Mouse (Mus musculus): ENCODE measurements around the gene Nudc.

Nudc gene

GRCm38 (mm10) chr4:133545272-133546231 lies at the start of gene Nudc:
TSS of gene Nudc (minus strand) at chr4:133545996.
- in situ Hi-C loops (cut with MboI; ENCODE audit: low sequenced_read_pairs): no loop called here

DNA sequence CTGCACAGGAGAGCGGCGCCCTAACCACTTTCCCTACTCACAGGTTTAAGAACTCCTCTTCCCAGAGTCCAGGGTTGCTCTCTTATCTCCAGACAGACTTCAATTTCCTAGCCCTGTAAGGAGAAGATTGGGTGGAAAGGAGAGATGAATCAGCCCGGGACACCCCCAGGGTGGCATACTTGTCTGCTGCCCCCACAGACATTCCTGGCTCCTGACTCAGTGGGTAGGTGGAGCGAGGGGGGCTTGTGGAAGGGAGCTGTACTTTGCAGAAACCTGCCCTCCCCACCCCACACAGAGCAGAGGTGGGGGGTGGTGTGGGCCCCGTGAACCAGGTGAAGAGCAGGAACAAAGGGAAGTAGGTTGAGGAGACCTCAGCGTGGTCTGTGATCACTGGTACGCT lies 49.7 kb upstream of the Nudc start:
- in situ Hi-C loops (cut with MboI; ENCODE audit: low sequenced_read_pairs): no loop called here

GRCm38 (mm10) chr4:133592570-133592969 lies 46.8 kb upstream of the Nudc start:
- in situ Hi-C loops (cut with MboI; ENCODE audit: low sequenced_read_pairs): no loop called here

- in situ Hi-C loops (cut with MboI; ENCODE audit: low sequenced_read_pairs): loop anchor here (10.0 kb wide), 1 partner anchor 240 kb away; no protein-coding TSS in a partner anchor
Observed at GRCm38 (mm10) chr4:133584059-133584951, 38.5 kb upstream of the Nudc start, which contains the start of gene Gpn2. TSS of gene Gpn2 (plus strand) at chr4:133584362.

- in situ Hi-C loops (cut with MboI; ENCODE audit: low sequenced_read_pairs): loop anchor here (10.0 kb wide), 1 partner anchor 241 kb away; no protein-coding TSS in a partner anchor
Observed at GRCm38 (mm10) chr4:133583690-133584058, 37.9 kb upstream of the Nudc start.

- in situ Hi-C loops (cut with MboI; ENCODE audit: low sequenced_read_pairs): no loop called here
Observed at GRCm38 (mm10) chr4:133577983-133578382, 32.2 kb upstream of the Nudc start.

- in situ Hi-C loops (cut with MboI; ENCODE audit: low sequenced_read_pairs): no loop called here
Observed at GRCm38 (mm10) chr4:133574843-133575202, 29.0 kb upstream of the Nudc start.

DNA sequence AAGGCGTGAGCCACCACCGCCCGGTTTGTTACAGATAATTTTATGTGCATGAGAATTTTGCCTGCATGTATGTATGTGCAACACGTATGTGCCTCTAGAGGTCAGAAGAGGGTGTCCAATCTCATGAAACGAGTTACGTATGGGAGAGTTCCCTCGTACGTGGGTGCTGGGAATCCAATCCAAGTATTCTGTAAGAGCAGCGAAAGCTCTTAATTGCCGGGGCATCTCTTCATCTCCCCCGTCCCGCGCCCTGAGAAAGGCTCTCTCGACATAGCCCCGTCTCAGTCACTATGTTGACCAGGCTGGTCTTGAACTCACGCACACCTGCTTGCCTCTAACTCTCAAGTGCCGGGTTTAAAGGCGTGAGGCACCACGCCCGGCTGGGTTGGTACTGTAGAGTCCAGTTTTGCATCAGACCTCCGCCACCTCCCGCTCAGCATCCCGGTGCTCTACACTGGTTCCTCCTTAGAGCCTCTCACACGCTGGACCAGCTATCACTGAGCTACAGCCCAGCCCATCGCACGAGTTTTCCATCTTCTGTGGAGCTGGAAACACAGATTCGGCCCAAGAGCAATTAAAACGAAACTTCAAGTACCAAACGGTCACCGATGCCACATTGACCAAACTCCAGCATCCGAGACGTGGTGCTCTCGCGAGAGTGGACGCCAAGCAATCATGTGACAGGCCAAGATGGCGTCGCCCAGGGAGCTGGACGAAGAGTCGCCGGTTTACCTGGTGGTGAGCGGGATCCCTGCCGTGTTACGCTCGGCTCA lies 28.5 kb upstream of the Nudc start, which contains the start of gene Gpatch3:
Gene Gpatch3, plus strand, starts transcription at position 676 of the 773 bp plus-strand sequence.
- in situ Hi-C loops (cut with MboI; ENCODE audit: low sequenced_read_pairs): no loop called here

GRCm38 (mm10) chr4:133570066-133570466 lies 24.3 kb upstream of the Nudc start:
- in situ Hi-C loops (cut with MboI; ENCODE audit: low sequenced_read_pairs): no loop called here

- in situ Hi-C loops (cut with MboI; ENCODE audit: low sequenced_read_pairs): no loop called here
Observed at GRCm38 (mm10) chr4:133569291-133570065, 23.7 kb upstream of the Nudc start.

- in situ Hi-C loops (cut with MboI; ENCODE audit: low sequenced_read_pairs): no loop called here
Observed at GRCm38 (mm10) chr4:133567251-133567650, 21.5 kb upstream of the Nudc start.

DNA sequence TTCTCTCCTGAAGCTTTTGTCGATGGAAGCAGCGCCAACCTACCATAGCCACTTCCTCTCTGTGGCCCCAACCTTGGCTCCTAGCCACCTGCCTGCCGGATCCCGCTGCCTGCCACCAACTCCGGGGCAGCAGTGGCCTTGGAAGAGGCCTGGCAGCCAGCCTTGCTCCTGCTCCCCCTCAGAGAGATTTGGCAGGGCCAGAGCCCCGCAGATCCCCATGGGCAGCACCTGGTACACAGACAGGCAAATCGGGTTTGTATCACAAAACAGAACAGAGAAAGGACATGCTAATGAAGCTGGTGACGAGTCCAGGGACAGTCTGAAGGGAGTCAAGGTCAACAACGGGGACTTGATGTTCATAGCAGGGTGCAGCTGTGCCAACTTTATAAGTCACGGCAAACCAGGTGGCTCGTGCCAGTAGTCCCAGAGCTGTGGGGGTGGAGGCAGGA lies 17.4 kb upstream of the Nudc start:
- in situ Hi-C loops (cut with MboI; ENCODE audit: low sequenced_read_pairs): no loop called here

DNA sequence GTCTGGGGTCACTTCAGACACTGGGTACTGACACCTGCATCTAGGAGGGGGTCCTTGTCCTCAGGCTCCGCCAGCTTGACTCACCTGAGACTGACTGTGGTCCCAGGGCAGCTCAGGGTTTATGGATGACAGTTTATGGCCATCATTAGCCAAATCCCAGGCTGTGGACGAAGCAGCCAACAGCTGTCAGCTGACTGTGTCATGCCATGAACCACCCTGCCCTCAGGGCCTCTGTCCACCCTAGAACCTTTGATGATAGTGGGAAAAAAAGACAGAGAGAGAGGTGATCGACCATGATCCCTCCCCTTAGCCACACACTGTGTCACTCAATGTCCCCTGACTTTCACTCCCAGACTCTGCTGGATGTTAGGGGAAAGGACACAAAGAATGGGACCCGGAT lies 15.8 kb upstream of the Nudc start:
- in situ Hi-C loops (cut with MboI; ENCODE audit: low sequenced_read_pairs): no loop called here

DNA sequence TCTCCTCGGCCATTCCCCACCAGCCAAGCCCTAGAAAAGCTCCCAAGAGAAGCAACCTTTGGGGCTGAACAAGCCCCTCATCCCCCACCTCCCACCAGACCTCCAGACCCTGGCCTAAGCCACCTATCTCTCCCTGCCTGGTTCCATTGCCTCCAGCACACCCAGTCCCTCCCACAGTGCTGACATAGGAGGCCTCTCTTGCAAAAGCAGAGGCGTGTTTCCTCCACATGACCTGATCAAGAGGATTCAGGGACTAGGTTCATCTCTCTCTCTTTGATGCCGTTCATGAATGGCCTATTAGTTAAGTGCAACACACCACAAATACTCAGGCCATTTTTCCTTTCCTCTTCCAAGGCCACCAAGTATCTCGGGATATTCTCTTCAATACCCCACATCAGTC lies 14.1 kb upstream of the Nudc start:
- in situ Hi-C loops (cut with MboI; ENCODE audit: low sequenced_read_pairs): no loop called here

- in situ Hi-C loops (cut with MboI; ENCODE audit: low sequenced_read_pairs): no loop called here
Observed at GRCm38 (mm10) chr4:133557041-133557717, 11.4 kb upstream of the Nudc start.

DNA sequence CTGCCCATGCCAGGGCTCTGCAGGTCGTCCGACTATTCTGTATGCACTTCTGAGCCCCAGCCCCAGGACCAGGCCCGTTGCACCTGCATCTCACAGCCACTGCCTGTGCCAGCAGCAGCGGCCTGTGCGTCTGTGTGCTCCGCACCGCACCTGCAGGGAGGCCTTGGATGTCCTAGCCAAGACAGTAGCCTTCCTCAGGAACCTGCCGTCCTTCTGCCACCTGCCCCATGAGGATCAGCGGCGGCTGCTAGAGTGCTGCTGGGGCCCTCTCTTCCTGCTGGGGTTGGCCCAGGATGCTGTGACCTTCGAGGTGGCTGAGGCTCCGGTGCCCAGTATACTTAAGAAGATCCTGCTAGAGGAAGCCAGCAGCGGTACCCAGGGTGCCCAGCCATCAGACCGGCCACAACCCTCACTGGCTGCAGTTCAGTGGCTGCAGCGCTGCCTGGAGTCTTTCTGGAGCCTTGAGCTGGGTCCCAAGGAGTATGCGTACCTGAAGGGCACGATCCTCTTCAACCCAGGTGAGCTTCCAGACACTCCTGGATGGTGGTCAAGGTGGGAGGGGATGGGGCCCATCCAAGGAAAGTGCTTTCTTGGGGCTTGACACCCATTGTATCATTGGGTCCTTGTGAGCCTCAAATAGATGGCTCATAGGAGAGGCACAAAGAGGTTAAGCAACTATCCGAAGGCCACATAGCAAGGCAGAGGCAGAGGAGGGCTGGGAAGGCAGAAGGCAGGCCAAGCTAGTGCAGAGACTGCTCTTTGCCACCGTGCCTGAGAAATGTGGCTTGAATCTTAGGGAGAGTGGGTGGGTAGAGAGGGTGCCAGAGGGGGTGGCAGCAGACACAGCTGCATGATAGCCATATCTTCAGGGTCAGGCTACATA lies 7.9 kb upstream of the Nudc start:
- in situ Hi-C loops (cut with MboI; ENCODE audit: low sequenced_read_pairs): no loop called here

DNA sequence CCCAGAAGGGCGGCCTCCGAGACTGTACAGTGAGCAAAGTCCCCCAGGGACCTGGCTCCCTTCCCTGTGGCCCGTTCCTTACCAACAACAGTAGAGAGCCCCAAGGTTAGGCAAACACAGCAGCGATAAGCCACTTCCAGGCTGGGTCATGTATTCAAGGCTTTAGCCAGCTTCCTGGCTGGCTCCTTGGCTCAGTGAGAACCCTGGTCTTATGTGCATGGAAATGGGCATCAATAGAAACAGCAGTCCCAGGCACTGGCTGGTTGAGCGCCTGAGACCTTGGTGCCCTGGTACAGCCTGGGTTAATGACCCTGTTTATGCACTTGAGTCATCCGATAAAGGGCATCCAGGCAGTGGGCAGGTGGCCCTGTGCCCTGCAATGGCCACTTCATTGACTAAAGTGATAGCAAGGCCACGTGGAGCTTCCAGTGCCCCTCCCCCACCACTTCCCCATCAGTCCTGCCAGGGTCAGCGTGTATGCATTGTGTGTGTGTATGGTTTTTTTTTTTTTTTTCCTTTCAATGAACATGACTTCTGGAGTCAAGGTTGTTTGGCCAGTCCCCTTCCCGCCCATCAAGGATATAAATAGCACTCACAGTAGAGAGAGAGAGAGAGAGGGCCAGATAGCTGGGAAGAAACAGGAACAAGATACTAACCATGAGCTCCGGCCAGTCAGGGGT lies 7.1 kb upstream of the Nudc start, which contains the start of gene Nr0b2:
Gene Nr0b2, plus strand, starts transcription at position 609 of the 680 bp plus-strand sequence.
- in situ Hi-C loops (cut with MboI; ENCODE audit: low sequenced_read_pairs): no loop called here

- in situ Hi-C loops (cut with MboI; ENCODE audit: low sequenced_read_pairs): no loop called here
Observed at GRCm38 (mm10) chr4:133552029-133552428, 6.2 kb upstream of the Nudc start.

All from CH12F3 (cell line).